Mouse (Mus musculus) intestine, postnatal 0 days (tissue): ENCODE measurements around the gene Glp1r. TPM values are rescaled to one million over a fixed set of nuclear protein-coding genes. Genes with fewer than 3 reads are reported as not detected.

Experiments
- ATAC-seq: fragments of 200-750 bp; cut with Nextera tagmentation; 2 replicates; pipeline ENCODE4 v1.8.0; 2017; ENCODE audit warnings: mild to moderate bottlenecking, moderate TSS enrichment, moderate library complexity
- H3K27ac ChIP-seq: fragments of 300-500 bp; sonication (generic); 2 replicates; pipeline ENCODE4 v1.5.1; 2014; ENCODE audit warnings: mild to moderate bottlenecking, low read depth, low read length, moderate library complexity
- H3K27me3 ChIP-seq: fragments of 300-500 bp; sonication (generic); replicated peaks from 2 replicates; pipeline ENCODE4 v1.6.1; 2014; ENCODE audit warnings: low read length, mixed read lengths; ENCODE audit not compliant: control insufficient read depth, insufficient read depth
- H3K36me3 ChIP-seq: fragments of 300-500 bp; sonication (generic); 2 replicates; pipeline ENCODE4 v1.6.1; 2014; ENCODE audit warnings: mild to moderate bottlenecking, moderate library complexity; ENCODE audit not compliant: control insufficient read depth, insufficient read depth
- H3K4me1 ChIP-seq: fragments of 300-500 bp; sonication (generic); replicated peaks from 2 replicates; pipeline ENCODE4 v1.6.1; 2014; ENCODE audit warnings: antibody characterized with exemption, low read length, mixed read lengths; ENCODE audit not compliant: control insufficient read depth, insufficient read depth
- H3K4me2 ChIP-seq: fragments of 300-500 bp; sonication (generic); replicated peaks from 2 replicates; pipeline ENCODE4 v1.6.1; 2014; ENCODE audit warnings: low read depth, mild to moderate bottlenecking, moderate library complexity
- H3K4me3 ChIP-seq: fragments of 300-500 bp; sonication (generic); 2 replicates; pipeline ENCODE4 v1.5.1; 2014; ENCODE audit warnings: low read depth, low read length
- H3K9ac ChIP-seq: fragments of 300-500 bp; sonication (generic); 2 replicates; pipeline ENCODE4 v1.6.1; 2014; ENCODE audit warnings: mild to moderate bottlenecking, low read depth, low read length
- H3K9me3 ChIP-seq: fragments of 300-500 bp; sonication (generic); 2 replicates; pipeline ENCODE4 v1.6.1; 2016; ENCODE audit warnings: mixed run types; ENCODE audit not compliant: control insufficient read depth
- CTCF ChIP-seq: sonication (generic); IDR thresholded peaks from 2 replicates; pipeline ENCODE4 v1.5.1; 2016; ENCODE audit warnings: low read depth, mild to moderate bottlenecking, control low read depth, antibody characterized with exemption, moderate library complexity
- WGBS: fragments of 180-500 bp; shearing (Covaris S2); extraction: QIAGEN DNeasy Blood & Tissue Kit; methylation state at CpG from one replicate; pipeline ENCODE4 v1.1.7; 2014; 5-methylcytosine and 5-hydroxymethylcytosine counted together
- polyA plus RNA-seq: library from polyadenylated mRNA; unstranded; fragments of >200 nt; fragmentation: Nextera tagmentation; extraction: Ambion mirVana; gene quantifications from 2 replicates; pipeline ENCODE4 v1.2.1, GENCODE M21; 2015

Glp1r gene
- polyA plus RNA-seq, 1 experiment from 2014 or later, result 0.63 TPM

GRCm38 (mm10) chr17:30954340-30954739 is 52.7 kb downstream of the Glp1r start, which contains the start of gene Umodl1:
TSS of gene Umodl1 (plus strand) at chr17:30954640.
- WGBS, result 49% methylated on average over 10 of the region's 10 CpGs
- TF ChIP-seq CTCF, result no peak
- Histone ChIP-seq H3K9ac (no peak within 1 kb of the TSS), H3K4me1 (no peaks in the 10 kb centered on the region), H3K9me3 (no peaks in the 10 kb centered on the region), H3K4me2 (no peak within 1 kb of the TSS), H3K27ac (no peak within 1 kb of the TSS), H3K27me3 (no peaks in the 10 kb centered on the region), H3K36me3 (no peaks in the 10 kb centered on the region), H3K4me3 (no peak within 1 kb of the TSS)
- ATAC-seq, result no peak

GRCm38 (mm10) chr17:30961936-30962592 is 60.4 kb downstream of the Glp1r start:
- Histone ChIP-seq H3K27ac (no peak overlapping the region), H3K9me3 (no peaks in the 10 kb centered on the region), H3K4me1 (no peaks in the 10 kb centered on the region), H3K36me3 (no peaks in the 10 kb centered on the region), H3K4me2 (no peak overlapping the region), H3K9ac (no peak overlapping the region), H3K27me3 (no peaks in the 10 kb centered on the region), H3K4me3 (no peak overlapping the region)
- no peak for TF ChIP-seq CTCF
- 46% methylated on average over 7 of the region's 7 CpGs for WGBS
- ATAC-seq, result no peak

GRCm38 (mm10) chr17:30962880-30963279 is 61.3 kb downstream of the Glp1r start:
- no peaks in the 10 kb centered on the region for H3K36me3 ChIP-seq
- no peak overlapping the region for H3K4me3 ChIP-seq
- H3K9ac ChIP-seq, result no peak overlapping the region
- no peaks in the 10 kb centered on the region for H3K4me1 ChIP-seq
- no peaks in the 10 kb centered on the region for H3K27me3 ChIP-seq
- no peaks in the 10 kb centered on the region for H3K9me3 ChIP-seq
- H3K27ac ChIP-seq, result no peak overlapping the region
- peak; percentile 22; the same call in 1 of the 2 replicates for TF ChIP-seq CTCF
- no peak for ATAC-seq
- H3K4me2 ChIP-seq, result no peak overlapping the region
- WGBS, result 40% methylated on average over 2 of the region's 2 CpGs

GRCm38 (mm10) chr17:30969983-30970382 is 68.4 kb downstream of the Glp1r start:
- no peak for TF ChIP-seq CTCF
- Histone ChIP-seq H3K36me3 (no peaks in the 10 kb centered on the region), H3K9ac (no peak overlapping the region), H3K4me2 (no peak overlapping the region), H3K9me3 (no peaks in the 10 kb centered on the region), H3K4me1 (no peaks in the 10 kb centered on the region), H3K27ac (no peak overlapping the region), H3K4me3 (no peak overlapping the region), H3K27me3 (no peaks in the 10 kb centered on the region)
- WGBS, result 50% methylated on average over 4 of the region's 4 CpGs
- no peak for ATAC-seq

GRCm38 (mm10) chr17:30971877-30972276 is 70.3 kb downstream of the Glp1r start:
- Histone ChIP-seq H3K36me3 (no peaks in the 10 kb centered on the region), H3K4me2 (no peak overlapping the region), H3K9ac (no peak overlapping the region), H3K27ac (no peak overlapping the region), H3K9me3 (no peaks in the 10 kb centered on the region), H3K27me3 (no peaks in the 10 kb centered on the region), H3K4me3 (no peak overlapping the region), H3K4me1 (no peaks in the 10 kb centered on the region)
- TF ChIP-seq CTCF, result no peak
- ATAC-seq, result no peak
- 79% methylated on average over 7 of the region's 7 CpGs for WGBS

GRCm38 (mm10) chr17:30973332-30973731 is 71.7 kb downstream of the Glp1r start:
- no peak for TF ChIP-seq CTCF
- Histone ChIP-seq H3K9me3 (no peaks in the 10 kb centered on the region), H3K27ac (no peak overlapping the region), H3K9ac (no peak overlapping the region), H3K4me2 (no peak overlapping the region), H3K36me3 (no peaks in the 10 kb centered on the region), H3K4me3 (no peak overlapping the region), H3K4me1 (no peaks in the 10 kb centered on the region), H3K27me3 (no peaks in the 10 kb centered on the region)
- ATAC-seq, result no peak
- WGBS, result 55% methylated on average over 6 of the region's 6 CpGs

GRCm38 (mm10) chr17:30977290-30977689 is 75.7 kb downstream of the Glp1r start:
- TF ChIP-seq CTCF, result no peak
- WGBS, result 55% methylated on average over 2 of the region's 2 CpGs
- Histone ChIP-seq H3K9me3 (no peaks in the 10 kb centered on the region), H3K4me2 (no peak overlapping the region), H3K4me3 (no peak overlapping the region), H3K36me3 (no peaks in the 10 kb centered on the region), H3K27ac (no peak overlapping the region), H3K27me3 (no peaks in the 10 kb centered on the region), H3K9ac (no peak overlapping the region), H3K4me1 (no peaks in the 10 kb centered on the region)
- no peak for ATAC-seq
